Mouse (Mus musculus) liver, postnatal 0 days (tissue): Measurements from ENCODE around the gene Dennd4b.

Experiments used
- CTCF ChIP-seq: sonication (generic); IDR thresholded peaks from 2 replicates; pipeline ENCODE4 v1.5.1; 2016; ENCODE audit warnings: antibody characterized with exemption, low read depth
- EP300 ChIP-seq: IDR thresholded peaks from 2 replicates; pipeline ENCODE4 v1.6.1; 2016; ENCODE audit warnings: antibody characterized with exemption, low read depth, mild to moderate bottlenecking

DNA sequence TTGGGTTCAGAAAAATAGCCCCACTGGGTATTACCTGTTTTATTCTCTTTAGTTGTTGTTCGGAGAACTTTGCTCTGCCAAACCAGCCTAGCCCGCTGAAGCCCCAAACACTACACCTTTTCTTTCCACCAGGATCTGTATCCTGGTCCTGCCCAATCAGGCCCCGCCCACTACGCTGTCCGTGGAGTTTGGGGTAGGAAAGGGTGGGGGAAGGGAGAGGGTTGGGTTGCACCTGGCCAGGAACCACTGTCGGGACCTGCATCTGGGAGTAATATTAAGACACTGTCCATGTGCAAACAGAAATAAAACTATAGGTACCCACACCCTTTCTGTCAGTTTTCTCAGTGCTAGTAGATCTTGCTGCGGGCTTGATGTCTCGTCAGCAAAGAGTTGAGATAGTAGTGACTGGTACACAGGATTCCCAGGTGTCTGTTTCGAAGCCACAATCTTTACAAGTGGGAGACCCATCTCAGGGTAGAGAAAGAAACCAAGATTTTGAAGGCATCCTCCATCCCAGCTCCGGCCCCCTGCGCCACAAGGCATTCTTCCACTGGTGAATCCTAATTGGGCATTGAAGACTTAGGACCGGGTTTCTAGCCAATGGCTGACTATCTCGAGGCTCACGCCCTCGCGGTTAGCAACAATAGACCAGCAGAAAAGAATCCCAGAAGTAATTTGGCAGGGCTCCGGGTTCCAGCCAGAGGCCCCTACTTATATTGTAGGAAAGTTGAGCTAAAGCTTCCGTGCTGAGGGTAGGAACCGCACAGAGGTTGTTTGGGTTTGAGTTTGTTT is 21.8 kb upstream of the Dennd4b start, which contains the start of gene Creb3l4:
- no peak for TF ChIP-seq CTCF
- TF ChIP-seq EP300, result no peak
